Mouse (Mus musculus) embryo, embryonic 11 days (tissue): ENCODE measurements at regions not wholly inside any gene's neighbourhood (a gene's known extent, or its start where the extent isn't known, plus 50 kb on each side); places are given as distances from the start of the nearest gene placed in this dataset.

Source experiments
- DNase-seq: peaks from one replicate; pipeline ENCODE4 v3.0.0-alpha.2; 2015

- no peak for DNase-seq
Measured at GRCm38 (mm10) chr4:105912296-105912695, 122.6 kb downstream of the Gm12728 start.

GRCm38 (mm10) chr4:105914996-105915395 lies 125.3 kb downstream of the Gm12728 start:
- DNase-seq: peak; percentile 67

GRCm38 (mm10) chr4:105916229-105916628 lies 126.6 kb downstream of the Gm12728 start:
- DNase-seq: no peak

- DNase-seq: no peak
Measured at GRCm38 (mm10) chr4:105924781-105925382, 135.2 kb downstream of the Gm12728 start.

DNA sequence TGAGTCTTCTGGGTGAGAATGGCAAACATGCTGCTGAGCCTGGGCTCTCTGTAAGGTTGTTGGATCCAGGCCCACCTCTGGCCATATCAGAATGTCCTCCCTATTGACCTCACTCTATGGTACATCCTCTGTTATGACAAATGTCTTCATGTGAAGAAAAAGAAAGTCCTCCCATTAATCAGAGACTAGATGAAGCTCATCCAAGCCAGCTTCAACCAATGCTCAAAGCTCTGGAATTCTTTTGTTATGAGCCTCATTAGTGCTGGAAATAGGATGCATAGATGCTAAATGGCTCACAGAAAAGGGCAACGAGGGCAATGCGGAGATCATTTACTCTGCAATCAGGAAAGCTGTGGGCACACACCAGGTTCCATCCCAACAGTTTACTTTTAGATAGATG lies 135.8 kb downstream of the Gm12728 start:
- DNase-seq: no peak

DNA sequence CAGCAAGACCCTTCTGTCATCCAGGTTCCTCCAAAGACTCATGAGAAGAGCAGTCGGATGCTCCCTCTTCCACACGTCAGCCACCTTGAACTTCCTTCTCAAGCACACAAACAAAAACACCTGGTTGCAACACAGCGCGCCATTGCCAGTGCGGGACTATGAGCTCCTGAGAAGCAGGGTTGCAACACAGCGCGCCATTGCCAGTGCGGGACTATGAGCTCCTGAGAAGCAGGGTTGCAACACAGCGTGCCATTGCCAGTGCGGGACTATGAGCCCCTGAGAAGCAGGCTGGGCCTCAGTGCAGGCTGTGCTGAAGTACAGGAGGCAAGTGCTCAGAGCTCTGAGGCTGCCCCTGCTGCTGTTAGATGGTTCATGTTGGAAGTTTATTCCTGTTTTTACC lies 140.0 kb downstream of the Gm12728 start:
- no peak for DNase-seq

DNA sequence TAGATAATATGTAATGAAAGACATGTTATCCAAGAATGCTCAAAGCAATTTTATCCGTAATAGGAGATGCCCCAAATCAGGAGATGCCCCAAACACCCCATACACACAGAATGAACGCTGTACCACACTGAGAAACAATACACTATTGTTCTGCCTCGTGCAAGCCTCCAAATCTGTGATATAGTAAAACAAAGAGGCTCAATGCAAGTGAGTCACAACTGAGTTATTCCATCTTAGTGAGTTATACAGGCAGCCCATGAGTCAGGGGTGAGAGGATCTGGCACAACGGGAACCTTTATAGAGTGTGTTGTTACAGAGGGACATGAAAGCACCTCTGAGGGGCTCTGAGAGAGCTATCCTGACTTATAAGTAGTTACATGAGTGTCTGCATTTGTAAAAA lies 145.3 kb downstream of the Gm12728 start:
- DNase-seq: no peak

GRCm38 (mm10) chr4:105936755-105937514 lies 147.3 kb downstream of the Gm12728 start:
- DNase-seq: no peak

DNA sequence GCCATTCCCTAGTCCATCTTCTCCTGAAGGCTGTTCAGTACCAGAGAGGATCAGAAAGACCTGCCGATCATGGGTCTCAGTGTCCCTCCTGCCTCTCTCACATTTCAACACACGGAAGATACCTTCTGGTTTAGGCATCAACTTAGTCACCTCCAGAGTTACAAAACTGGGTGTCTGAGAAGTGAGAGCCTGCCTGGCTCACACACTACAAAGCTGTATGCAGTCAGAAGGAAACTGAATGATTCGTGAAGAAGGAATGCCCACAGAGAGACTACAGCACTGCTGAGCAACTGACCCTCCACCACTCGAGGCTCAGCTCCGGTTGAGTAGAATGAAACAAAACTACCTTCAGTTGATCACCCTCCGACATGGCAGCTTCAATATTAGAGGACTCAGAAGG lies 147.9 kb downstream of the Gm12728 start:
- DNase-seq: no peak

- no peak for DNase-seq
Measured at GRCm38 (mm10) chr4:105938886-105939285, 149.2 kb downstream of the Gm12728 start.

DNA sequence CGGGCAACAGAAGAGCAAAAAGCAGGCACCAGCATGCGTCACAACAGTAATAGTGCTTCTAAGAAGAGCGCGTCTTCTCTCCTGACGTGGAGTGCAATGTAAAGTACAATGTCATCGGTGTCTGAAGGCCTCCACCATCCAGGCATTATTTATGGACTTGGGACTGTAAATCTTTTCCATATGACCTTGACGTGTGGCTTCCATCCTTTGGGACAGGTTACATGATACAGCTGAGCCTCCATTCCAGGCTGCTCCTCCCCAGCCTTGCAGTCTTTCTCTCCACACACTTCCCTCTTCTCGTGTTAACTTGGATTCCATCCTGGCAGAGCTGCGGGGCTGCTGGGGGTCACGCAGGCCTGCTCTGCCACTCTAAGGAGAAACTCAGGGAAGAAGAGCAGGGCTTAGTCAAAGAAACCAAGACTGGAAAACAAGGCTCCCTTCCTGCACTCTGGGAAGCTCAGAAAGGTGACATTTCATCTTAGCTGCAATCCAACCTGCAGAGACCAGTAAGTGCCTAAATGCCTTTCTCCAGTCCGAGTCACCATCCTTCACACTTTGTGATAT lies 150.0 kb downstream of the Gm12728 start:
- no peak for DNase-seq

GRCm38 (mm10) chr4:105940891-105941290 lies 151.2 kb downstream of the Gm12728 start:
- DNase-seq: no peak

DNA sequence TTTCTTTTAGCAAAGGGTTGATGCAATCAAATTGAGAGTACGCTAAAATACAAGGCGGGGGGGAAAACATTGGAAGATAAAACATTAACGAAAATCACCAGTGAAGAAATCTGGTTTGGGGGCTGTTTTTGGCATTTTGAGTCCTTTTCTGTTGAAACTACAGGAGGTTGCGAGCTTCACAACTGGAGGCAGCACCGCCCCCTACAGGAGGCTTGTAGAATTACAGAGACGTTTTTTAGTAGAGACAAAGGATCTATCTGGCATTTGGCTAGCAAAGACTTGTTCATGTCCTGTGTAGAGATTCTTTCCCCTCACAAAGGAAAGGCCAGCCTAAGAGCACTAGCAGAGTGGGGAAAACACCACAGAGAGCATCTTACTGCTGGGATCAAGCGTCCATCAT lies 152.1 kb downstream of the Gm12728 start:
- peak; percentile 77 for DNase-seq

DNA sequence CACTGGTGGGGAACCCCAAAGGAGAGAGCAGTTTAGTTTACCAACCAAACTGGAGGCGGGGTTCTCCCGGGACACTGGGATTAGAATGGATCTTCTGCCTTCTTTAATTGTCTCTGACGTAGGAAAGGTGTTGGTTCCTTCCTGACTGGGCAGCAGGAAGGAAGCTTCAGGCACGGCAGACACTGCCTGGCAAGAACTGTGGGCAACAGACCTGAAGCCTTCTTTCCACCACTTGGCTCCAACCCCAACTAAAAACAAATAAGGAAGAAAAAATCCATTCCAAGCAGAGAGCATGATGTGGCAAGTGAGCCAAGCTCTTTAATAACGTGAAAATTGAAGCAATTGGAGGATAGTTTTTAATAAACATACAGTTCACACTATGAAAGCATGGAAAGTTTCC lies 155.3 kb downstream of the Gm12728 start:
- DNase-seq: no peak

DNA sequence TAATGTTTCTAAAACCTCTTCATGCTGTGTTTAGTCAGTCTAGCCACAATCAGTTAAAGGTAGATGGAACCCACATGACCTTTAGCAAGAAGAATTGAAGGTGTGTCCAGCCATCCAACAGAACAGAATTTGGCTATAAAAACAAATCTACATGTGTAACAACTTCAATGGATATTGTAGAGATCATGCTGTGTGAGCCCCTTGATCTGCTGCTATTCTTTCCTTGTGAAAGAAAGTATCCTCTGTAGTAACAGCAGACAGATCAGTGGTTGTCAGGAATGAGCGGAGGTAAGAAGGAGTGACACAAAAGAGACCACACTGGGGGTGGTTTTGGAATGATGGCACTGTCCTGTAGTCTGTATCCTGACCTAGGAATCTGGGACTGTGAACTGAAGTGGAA lies 156.3 kb downstream of the Gm12728 start:
- DNase-seq: no peak

GRCm38 (mm10) chr4:105948326-105948725 lies 158.7 kb downstream of the Gm12728 start:
- DNase-seq: no peak

DNA sequence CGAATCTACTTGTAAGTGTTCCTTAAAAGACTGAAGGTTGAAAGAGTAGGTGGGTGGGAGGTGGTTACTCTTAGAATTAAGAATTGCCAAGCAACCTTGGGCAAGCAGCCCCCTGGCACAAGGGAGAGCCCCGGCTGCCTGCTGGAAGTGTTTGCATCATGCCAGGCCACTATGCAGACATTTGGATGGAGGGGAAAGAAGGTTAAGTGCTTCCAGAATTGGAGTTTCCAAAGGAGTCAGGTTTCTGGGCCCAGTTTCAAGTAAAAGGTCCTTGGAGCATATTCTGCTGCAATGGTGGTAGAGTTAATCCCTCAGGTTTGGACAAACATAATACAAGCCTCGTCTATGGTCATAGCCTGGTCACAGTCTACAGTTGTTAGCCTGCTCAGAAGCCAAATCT lies 162.7 kb downstream of the Gm12728 start:
- DNase-seq: no peak

- DNase-seq: no peak
Measured at GRCm38 (mm10) chr4:105956516-105956915, 166.8 kb downstream of the Gm12728 start.

- no peak for DNase-seq
Measured at GRCm38 (mm10) chr4:105958331-105958730, 168.7 kb downstream of the Gm12728 start.

DNA sequence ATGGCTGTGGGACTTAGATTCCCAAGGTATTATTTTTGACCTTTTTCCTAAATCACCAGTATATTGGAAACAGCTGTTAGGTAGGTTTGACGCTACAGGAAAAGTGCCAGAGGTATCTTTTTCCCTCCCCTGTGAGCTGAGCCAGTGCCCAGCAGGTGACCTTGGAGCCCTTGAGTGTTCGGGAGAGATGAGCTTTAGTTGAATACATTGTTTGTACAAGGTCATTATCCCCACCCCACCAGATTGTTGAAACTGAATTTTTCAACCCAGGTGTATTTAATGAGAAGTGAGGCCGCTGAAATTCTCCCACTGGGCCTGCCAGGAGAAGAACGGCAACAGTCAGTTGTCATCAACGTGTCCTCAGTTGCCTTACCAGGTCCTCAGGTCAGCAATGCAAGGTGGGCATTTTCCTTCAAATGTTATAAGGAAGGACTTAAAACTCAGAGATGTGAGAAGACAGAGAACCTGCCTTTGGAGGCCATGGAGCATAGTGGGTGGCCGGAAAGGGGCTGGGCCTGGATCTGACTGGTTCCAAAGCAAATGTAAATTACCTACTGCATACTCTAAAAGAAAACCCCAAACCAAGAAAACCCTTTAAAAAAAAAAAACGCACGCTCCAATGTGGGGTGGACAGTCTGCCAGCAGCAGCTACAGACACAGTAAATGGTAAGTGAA lies 172.2 kb downstream of the Gm12728 start:
- DNase-seq: peak; percentile 48

DNA sequence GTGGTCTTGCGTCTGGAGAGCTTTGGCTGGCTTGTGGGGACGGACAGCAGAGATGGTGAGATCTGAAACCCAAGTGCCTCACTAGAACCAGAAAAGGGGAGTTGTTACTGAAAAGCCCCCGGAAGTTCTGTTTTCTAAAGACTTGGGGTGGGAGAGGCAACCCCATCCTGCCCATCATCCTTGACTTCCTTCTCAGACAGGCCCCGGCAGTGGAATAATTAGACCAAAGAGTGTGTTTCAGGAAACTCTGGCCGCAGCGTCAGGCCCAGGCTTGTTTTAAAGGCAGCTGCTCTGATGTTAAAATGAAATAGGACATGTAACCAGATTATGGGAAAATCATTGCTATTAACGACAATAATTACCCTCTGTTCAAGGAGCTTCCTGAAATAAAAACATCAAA lies 172.9 kb downstream of the Gm12728 start:
- no peak for DNase-seq

GRCm38 (mm10) chr4:105968324-105968723 lies 178.7 kb downstream of the Gm12728 start:
- DNase-seq: no peak

DNA sequence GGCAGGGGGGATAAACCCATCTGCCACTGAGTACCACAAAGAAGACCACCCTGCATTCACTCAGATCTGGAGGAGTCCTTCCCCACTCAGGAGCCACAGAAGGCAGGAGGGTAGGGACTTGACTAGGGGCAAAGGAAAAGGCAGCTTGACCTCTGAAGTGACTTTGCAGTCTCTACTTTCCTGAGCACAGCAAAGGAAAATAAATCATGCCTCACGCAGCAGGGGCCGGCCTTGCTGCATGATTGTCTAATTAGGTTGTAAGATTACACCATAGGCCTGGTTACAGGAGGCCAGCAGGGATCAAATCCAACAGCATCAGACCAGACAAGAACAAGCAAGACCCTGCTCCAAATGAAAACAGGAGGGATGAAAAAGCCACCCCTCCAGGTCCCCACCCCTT lies 180.0 kb downstream of the Gm12728 start:
- peak; percentile 67 for DNase-seq

GRCm38 (mm10) chr4:105970056-105970455 lies 180.4 kb downstream of the Gm12728 start:
- no peak for DNase-seq
